Mouse (Mus musculus) C2C12 (cell line): ENCODE results near the gene Rpap2.

ENCODE experiments used
- CEBPB ChIP-seq: IDR thresholded peaks from one replicate; pipeline ENCODE4 v1.6.1; 2011; ENCODE audit warnings: low read depth, mild to moderate bottlenecking, control low read depth, moderate library complexity
- CTCF ChIP-seq: IDR thresholded peaks from one replicate; pipeline ENCODE4 v1.5.1; 2011; ENCODE audit not compliant: control insufficient read depth, insufficient read depth, insufficient read length
- FOSL1 ChIP-seq: IDR thresholded peaks from one replicate; pipeline ENCODE4 v1.8.0; 2011; ENCODE audit warnings: mild to moderate bottlenecking, low read length; ENCODE audit not compliant: poor library complexity, insufficient read depth, severe bottlenecking
- MAX ChIP-seq: IDR thresholded peaks from one replicate; pipeline ENCODE4 v1.6.1; 2011; ENCODE audit warnings: mild to moderate bottlenecking, control low read depth
- MYOD1 ChIP-seq: IDR thresholded peaks from one replicate; pipeline ENCODE4 v1.6.1; 2011; ENCODE audit warnings: low read depth; ENCODE audit not compliant: control insufficient read depth, insufficient read length
- MYOG ChIP-seq: IDR thresholded peaks from one replicate; pipeline ENCODE4 v1.6.1; 2011; ENCODE audit not compliant: control insufficient read depth, insufficient read length; ENCODE audit errors: extremely low read depth
- USF1 ChIP-seq: IDR thresholded peaks from one replicate; pipeline ENCODE4 v1.6.1; 2011; ENCODE audit warnings: low read depth, mild to moderate bottlenecking, control low read depth, moderate library complexity

- TF ChIP-seq CTCF (no peak), MYOG (no peak), MYOD1 (no peak), USF1 (no peak), MAX (no peak), CEBPB (no peak), FOSL1 (no peak)
Observed at GRCm38 (mm10) chr5:107705756-107706155, 108.6 kb downstream of the Rpap2 start.
